Mouse (Mus musculus): ENCODE measurements around the gene Iqce. TPM values are rescaled to one million over a fixed set of nuclear protein-coding genes. Genes with fewer than 3 reads are reported as not detected.

Gene Iqce
- polyA plus RNA-seq, 1 experiment from 2014 or later, result 17.2 TPM

DNA sequence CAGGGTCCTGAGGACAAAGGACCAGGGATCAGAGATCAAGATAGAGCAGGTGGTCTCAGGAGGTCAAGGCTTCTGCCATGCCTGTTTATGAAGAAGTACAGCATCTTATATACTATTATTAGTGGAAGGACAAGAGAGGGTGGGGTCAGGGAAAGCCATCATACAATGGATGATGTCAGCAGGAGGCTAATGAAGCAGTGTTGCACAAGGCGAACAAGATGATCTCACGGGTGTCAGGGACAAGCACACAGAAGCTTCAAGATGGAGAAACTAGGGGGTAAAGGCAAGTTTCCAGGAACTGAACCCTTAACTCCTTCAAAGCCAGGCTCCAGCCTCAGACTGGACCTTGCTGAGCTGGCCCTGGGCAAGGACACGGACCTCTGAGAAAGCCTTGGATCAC lies 19.9 kb upstream of the Iqce start:
- WGBS, result 75% methylated on average over 3 of the region's 3 CpGs
- Histone ChIP-seq H3K27ac (replicated peaks; ENCODE audit: low read depth, low read length) (no peak overlapping the region), H3K9ac (ENCODE audit: low read depth, low read length) (no peak overlapping the region), H3K4me1 (ENCODE audit: control insufficient read depth, insufficient read depth, low read length) (no peaks in the 10 kb centered on the region), H3K27me3 (replicated peaks; ENCODE audit: control insufficient read depth, insufficient read depth, low read length) (no peaks in the 10 kb centered on the region), H3K9me3 (ENCODE audit: control insufficient read depth, low read length) (no peaks in the 10 kb centered on the region), H3K36me3 (ENCODE audit: control insufficient read depth, insufficient read depth, low read length) (peaks cover 24% of the 10 kb centered on the region), H3K4me3 (ENCODE audit: low read depth, low read length) (no peak overlapping the region), H3K4me2 (ENCODE audit: low read depth, low read length) (no peak overlapping the region)
- ATAC-seq (ENCODE audit: low read depth) (no peak), DNase-seq (ENCODE audit: low spot score) (no peak)

DNA sequence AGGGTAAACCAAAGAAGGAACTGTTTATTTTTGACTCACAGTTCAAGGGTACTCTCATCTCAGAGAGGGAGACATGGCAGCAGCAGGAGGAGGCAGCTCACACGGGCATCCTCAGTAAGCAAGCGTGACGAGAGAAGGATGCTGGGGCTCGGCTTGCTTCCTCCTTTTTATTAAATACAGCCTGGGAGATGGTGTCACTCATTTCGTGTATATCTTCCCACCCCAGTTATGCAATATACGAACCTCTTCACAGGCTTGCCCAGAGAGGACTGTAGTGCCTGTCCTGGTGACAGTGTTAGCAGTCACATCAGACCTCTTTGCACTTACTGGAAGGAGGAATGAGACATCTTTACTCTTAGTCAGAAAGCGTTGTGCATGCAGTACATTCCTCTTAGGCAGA lies 18.6 kb upstream of the Iqce start:
- peaks cover 37% of the 10 kb centered on the region for H3K36me3 ChIP-seq (ENCODE audit: control insufficient read depth, insufficient read depth, low read length)
- H3K9ac ChIP-seq (ENCODE audit: low read depth, low read length), result no peak overlapping the region
- H3K4me2 ChIP-seq (ENCODE audit: low read depth, low read length), result no peak overlapping the region
- H3K27me3 ChIP-seq (replicated peaks; ENCODE audit: control insufficient read depth, insufficient read depth, low read length), result no peaks in the 10 kb centered on the region
- H3K4me1 ChIP-seq (ENCODE audit: control insufficient read depth, insufficient read depth, low read length), result no peaks in the 10 kb centered on the region
- ATAC-seq (ENCODE audit: low read depth), result no peak
- DNase-seq (ENCODE audit: low spot score), result no peak
- no peaks in the 10 kb centered on the region for H3K9me3 ChIP-seq (ENCODE audit: control insufficient read depth, low read length)
- H3K4me3 ChIP-seq (ENCODE audit: low read depth, low read length), result no peak overlapping the region
- WGBS, result 72% methylated on average over 7 of the region's 7 CpGs
- no peak overlapping the region for H3K27ac ChIP-seq (replicated peaks; ENCODE audit: low read depth, low read length)

DNA sequence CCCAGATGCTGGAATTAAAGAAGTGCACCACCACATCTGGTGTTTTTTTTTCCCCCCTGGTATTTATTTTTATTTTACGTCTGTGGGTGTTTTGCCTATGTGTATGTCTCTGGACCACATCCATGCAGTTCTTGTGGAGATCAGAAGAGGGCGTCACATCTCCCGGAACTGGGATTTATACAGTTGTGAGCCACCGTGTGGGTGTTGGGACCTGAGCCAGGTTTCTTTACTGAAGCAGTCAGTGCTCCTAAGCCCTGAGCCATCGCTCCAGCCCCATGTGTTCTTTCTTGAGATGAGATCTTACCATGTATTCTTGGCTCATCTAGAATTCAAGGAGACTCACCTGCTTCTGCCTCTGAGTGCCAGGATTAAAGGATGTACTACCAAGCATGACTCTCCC lies 8.9 kb upstream of the Iqce start:
- Histone ChIP-seq H3K4me3 (ENCODE audit: low read depth, low read length) (no peak overlapping the region), H3K4me2 (ENCODE audit: low read depth, low read length) (no peak overlapping the region), H3K9ac (ENCODE audit: low read depth, low read length) (no peak overlapping the region), H3K36me3 (ENCODE audit: control insufficient read depth, insufficient read depth, low read length) (peaks cover 85% of the 10 kb centered on the region), H3K27me3 (replicated peaks; ENCODE audit: control insufficient read depth, insufficient read depth, low read length) (no peaks in the 10 kb centered on the region), H3K9me3 (ENCODE audit: control insufficient read depth, low read length) (no peaks in the 10 kb centered on the region), H3K4me1 (ENCODE audit: control insufficient read depth, insufficient read depth, low read length) (peaks cover 2% of the 10 kb centered on the region; the same call in 1 of the 2 replicates), H3K27ac (replicated peaks; ENCODE audit: low read depth, low read length) (no peak overlapping the region)
- 82% methylated on average over 5 of the region's 5 CpGs for WGBS
- DNase-seq (ENCODE audit: low spot score) (no peak), ATAC-seq (ENCODE audit: low read depth) (no peak)

DNA sequence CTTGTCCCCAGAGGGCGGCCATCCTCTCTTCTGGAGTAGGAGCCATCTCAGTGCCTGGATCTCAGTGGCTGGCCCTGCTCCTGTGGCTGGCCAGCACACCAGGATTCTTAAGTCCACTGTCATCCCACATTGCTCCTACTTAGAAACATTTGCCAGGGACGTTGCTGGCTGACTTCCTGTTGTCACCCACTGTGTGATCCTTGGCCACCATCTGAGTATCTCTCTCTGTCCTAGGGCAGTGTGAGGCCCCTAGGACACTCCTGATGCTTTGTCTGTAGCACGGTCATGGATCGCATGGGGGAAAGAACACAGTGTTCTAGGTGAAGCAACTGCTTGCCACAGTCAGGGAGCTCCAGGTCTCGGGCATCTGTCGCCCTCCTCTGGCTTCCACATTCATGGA lies 8.1 kb upstream of the Iqce start:
- Histone ChIP-seq H3K4me2 (ENCODE audit: low read depth, low read length) (no peak overlapping the region), H3K9ac (ENCODE audit: low read depth, low read length) (no peak overlapping the region), H3K4me1 (ENCODE audit: control insufficient read depth, insufficient read depth, low read length) (peaks cover 5% of the 10 kb centered on the region), H3K27me3 (replicated peaks; ENCODE audit: control insufficient read depth, insufficient read depth, low read length) (no peaks in the 10 kb centered on the region), H3K27ac (replicated peaks; ENCODE audit: low read depth, low read length) (no peak overlapping the region), H3K36me3 (ENCODE audit: control insufficient read depth, insufficient read depth, low read length) (peaks cover 77% of the 10 kb centered on the region), H3K4me3 (ENCODE audit: low read depth, low read length) (no peak overlapping the region), H3K9me3 (ENCODE audit: control insufficient read depth, low read length) (no peaks in the 10 kb centered on the region)
- WGBS, result 96% methylated on average over 6 of the region's 6 CpGs
- no peak for ATAC-seq (ENCODE audit: low read depth)
- DNase-seq (ENCODE audit: low spot score), result no peak

DNA sequence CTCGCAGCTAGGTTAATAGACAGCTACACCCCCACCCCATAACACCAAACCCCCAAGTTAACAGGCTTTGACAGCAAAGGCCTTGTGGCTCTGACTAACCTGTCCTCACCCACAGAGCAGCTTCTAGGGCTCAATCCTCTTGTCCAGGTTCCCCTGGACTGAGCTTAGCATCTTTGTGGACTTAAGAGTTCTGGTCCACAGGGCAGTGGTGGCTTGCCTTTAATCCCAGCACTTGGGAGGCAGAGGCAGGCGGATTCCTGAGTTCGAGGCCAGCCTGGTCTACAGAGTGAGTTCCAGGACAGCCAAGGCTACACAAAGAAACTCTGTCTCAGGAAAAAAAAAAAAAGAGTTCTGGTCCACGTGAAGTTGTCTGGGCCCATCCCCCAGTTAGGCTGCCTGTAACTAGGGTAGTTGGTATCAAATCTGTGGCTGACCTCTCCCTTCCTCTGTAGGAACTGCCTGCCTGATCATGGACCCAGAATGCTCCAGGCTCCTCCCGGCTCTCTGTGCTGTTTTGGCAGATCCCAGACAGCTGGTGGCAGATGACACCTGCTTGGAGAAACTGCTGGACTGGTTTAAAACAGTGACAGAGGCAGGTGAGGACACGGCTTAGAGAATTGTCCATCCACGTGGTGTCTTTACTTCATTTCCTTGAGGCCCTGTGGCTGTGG lies 3.5 kb upstream of the Iqce start:
- Histone ChIP-seq H3K36me3 (ENCODE audit: control insufficient read depth, insufficient read depth, low read length) (peaks cover 31% of the 10 kb centered on the region), H3K27ac (replicated peaks; ENCODE audit: low read depth, low read length) (peak overlapping the region; percentile 72), H3K27me3 (replicated peaks; ENCODE audit: control insufficient read depth, insufficient read depth, low read length) (no peaks in the 10 kb centered on the region), H3K9me3 (ENCODE audit: control insufficient read depth, low read length) (no peaks in the 10 kb centered on the region), H3K9ac (ENCODE audit: low read depth, low read length) (peak overlapping the region; percentile 76), H3K4me2 (ENCODE audit: low read depth, low read length) (peak overlapping the region; percentile 87), H3K4me1 (ENCODE audit: control insufficient read depth, insufficient read depth, low read length) (peaks cover 20% of the 10 kb centered on the region), H3K4me3 (ENCODE audit: low read depth, low read length) (peak overlapping the region; percentile 52)
- no peak for DNase-seq (ENCODE audit: low spot score)
- 54% methylated on average over 7 of the region's 7 CpGs for WGBS
- no peak for ATAC-seq (ENCODE audit: low read depth)

DNA sequence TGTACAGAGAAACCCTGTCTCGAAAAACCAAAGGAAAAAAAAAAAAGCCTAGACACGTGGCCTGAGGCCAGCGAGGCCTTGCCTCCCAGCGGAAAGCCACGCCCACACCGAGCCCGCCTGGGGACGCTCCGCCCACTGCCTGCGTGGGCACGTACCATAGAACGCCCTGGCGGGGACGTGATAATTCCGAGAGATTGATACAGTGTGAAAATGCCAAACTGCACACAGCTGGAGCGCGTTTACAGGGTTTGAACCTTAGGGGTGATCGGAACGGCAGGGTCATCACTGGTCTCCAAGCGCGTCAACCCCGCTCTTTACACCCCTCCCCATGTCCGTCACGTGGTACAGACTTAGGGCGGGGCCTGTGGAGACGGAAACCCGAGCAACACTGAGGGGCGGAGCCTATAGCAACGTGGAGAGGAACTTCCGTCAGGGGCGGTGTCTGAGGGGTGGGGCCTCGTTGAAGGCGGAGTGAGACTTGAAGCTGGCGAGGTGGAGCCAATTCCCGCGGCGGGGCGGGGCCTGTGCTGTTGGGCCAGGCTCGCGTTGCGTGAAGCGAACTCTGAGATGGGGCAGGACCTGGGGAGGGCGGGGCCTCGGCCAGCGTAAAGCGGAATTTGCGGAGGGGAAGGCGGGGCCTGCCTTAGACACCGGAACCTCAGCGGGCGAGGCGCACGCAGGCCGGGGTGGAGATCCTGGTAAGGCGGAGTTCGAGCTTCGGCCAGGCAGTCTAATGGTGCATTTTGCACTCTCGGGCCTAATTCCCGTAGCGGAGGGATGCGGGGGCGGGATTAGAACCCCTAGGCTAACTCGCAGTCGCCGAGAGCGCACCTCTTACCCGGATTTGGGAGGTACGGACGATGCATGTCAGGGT lies 2.4 kb upstream of the Iqce start, which contains the start of gene Brat1:
Brat1 (plus strand) TSS at position 634 of the 874 bp plus-strand sequence.
- Histone ChIP-seq H3K4me1 (ENCODE audit: control insufficient read depth, insufficient read depth, low read length) (peaks cover 20% of the 10 kb centered on the region), H3K27ac (replicated peaks; ENCODE audit: low read depth, low read length) (peak within 1 kb of the TSS; percentile 88), H3K27me3 (replicated peaks; ENCODE audit: control insufficient read depth, insufficient read depth, low read length) (no peaks in the 10 kb centered on the region), H3K36me3 (ENCODE audit: control insufficient read depth, insufficient read depth, low read length) (peaks cover 23% of the 10 kb centered on the region), H3K9me3 (ENCODE audit: control insufficient read depth, low read length) (no peaks in the 10 kb centered on the region), H3K4me3 (ENCODE audit: low read depth, low read length) (peak within 1 kb of the TSS; percentile 52), H3K4me2 (ENCODE audit: low read depth, low read length) (peak within 1 kb of the TSS; percentile 87), H3K9ac (ENCODE audit: low read depth, low read length) (peak within 1 kb of the TSS; percentile 76)
- DNase-seq (ENCODE audit: low spot score) (peak; percentile 100), ATAC-seq (ENCODE audit: low read depth) (peak; percentile 93)
- WGBS, result under 1% methylated on average over 67 of the region's 69 CpGs

DNA sequence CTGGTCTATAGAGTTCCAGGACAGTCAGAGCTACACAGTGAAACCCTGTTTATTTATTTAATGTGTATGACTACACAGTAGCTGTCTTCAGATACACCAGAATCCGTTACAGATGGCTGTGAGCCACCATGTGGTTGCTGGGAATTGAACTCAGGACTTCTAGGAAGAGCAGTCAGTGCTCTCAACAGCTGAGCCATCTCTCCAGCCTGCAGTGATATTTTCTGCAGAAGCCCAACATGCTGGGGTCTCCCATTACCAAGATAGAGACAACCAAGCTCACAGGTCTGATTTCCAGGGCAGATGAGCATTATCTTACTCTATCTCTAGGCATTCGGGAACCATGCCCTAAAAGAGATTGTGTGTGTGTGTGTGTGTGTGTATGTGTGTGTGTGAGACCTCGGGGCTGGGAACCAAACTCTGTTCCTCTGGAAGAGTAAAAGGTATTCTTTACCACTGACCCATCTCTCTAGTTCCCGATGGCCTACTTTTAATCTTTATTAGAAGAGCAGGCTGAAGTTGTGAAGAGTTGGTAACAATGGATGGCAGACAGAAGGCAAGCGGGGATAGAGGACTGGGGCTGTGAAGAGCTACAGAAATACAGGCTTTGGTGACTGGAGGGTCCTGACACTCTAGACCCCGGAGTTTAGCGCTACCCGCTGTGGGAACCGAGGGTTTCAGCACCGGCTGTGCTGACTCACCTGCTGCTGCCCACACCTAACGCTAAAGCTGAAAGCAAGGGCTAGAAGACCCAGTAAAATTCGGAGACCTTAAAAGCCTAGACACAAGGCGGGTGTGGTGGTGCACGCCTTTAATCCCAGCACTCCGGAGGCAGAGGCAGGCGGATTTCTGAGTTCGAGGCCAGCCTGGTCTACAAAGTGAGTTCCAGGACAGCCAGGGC lies 1.6 kb upstream of the Iqce start:
- no peak for ATAC-seq (ENCODE audit: low read depth)
- H3K27me3 ChIP-seq (replicated peaks; ENCODE audit: control insufficient read depth, insufficient read depth, low read length), result no peaks in the 10 kb centered on the region

DNA sequence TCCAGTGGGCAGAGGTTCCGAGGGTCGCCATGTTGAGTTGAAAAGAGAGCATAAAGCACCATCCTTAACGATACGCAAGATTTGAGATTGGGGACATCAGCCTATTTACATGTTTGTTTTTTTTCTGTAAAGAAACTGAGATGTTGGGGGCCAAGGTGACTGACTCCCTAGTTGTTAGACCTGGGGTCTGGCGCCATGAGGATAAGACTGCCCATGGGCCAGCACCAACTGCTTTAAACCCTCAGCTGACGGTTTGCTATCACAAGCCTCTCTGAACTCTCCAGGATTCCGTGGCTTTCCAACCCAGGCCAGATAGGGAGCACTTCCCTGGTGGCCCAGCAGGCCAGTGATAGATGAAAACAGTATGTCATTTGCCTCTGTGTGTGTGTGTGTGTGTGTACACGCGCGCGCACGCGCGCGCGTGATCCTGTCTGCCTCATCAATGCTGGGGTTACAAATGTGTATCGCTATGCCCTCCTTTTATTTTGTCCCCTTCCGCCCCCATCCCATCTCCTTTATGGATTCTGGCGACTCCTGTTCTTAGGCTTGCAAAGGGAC lies 519 bp upstream of the Iqce start:
- Histone ChIP-seq H3K27me3 (replicated peaks; ENCODE audit: control insufficient read depth, insufficient read depth, low read length) (no peaks in the 10 kb centered on the region), H3K4me2 (ENCODE audit: low read depth, low read length) (peak overlapping the region; percentile 75), H3K4me1 (ENCODE audit: control insufficient read depth, insufficient read depth, low read length) (peaks cover 20% of the 10 kb centered on the region), H3K9me3 (ENCODE audit: control insufficient read depth, low read length) (no peaks in the 10 kb centered on the region), H3K27ac (replicated peaks; ENCODE audit: low read depth, low read length) (peak overlapping the region; percentile 83), H3K4me3 (ENCODE audit: low read depth, low read length) (peak overlapping the region; percentile 78), H3K36me3 (ENCODE audit: control insufficient read depth, insufficient read depth, low read length) (peaks cover 28% of the 10 kb centered on the region), H3K9ac (ENCODE audit: low read depth, low read length) (peak overlapping the region; percentile 77)
- no peak for ATAC-seq (ENCODE audit: low read depth)
- 67% methylated on average over 19 of the region's 19 CpGs for WGBS
- no peak for DNase-seq (ENCODE audit: low spot score)

More for the DNA sequence above, 1.6 kb upstream of the Iqce start:
- peak overlapping the region; percentile 52 for H3K4me3 ChIP-seq (ENCODE audit: low read depth, low read length)
- no peak for DNase-seq (ENCODE audit: low spot score)
- H3K4me2 ChIP-seq (ENCODE audit: low read depth, low read length), result peak overlapping the region; percentile 49
- H3K9me3 ChIP-seq (ENCODE audit: control insufficient read depth, low read length), result no peaks in the 10 kb centered on the region
- WGBS, result 44% methylated on average over 15 of the region's 17 CpGs
- peaks cover 27% of the 10 kb centered on the region for H3K36me3 ChIP-seq (ENCODE audit: control insufficient read depth, insufficient read depth, low read length)
- peaks cover 20% of the 10 kb centered on the region for H3K4me1 ChIP-seq (ENCODE audit: control insufficient read depth, insufficient read depth, low read length)
- 0 out of 2 replicates have a peak overlapping the region, but pooled peaks have one; percentile 26 for H3K9ac ChIP-seq (ENCODE audit: low read depth, low read length)
- peak overlapping the region; percentile 88 for H3K27ac ChIP-seq (replicated peaks; ENCODE audit: low read depth, low read length)
